Mouse (Mus musculus) embryonic facial prominence, embryonic 10.5 days (tissue): Measurements from ENCODE around the gene Sema3d. TPM values are rescaled to one million over a fixed set of nuclear protein-coding genes. Genes with fewer than 3 reads are reported as not detected.

Experiments
- DNase-seq: peaks from one replicate; pipeline ENCODE4 v3.0.0-alpha.2; 2017; ENCODE audit warnings: low spot score
- H3K27ac ChIP-seq: fragments of 300-500 bp; sonication (generic); replicated peaks from 2 replicates; pipeline ENCODE4 v1.5.1; 2016; ENCODE audit warnings: mild to moderate bottlenecking
- H3K27me3 ChIP-seq: fragments of 300-500 bp; sonication (generic); replicated peaks from 2 replicates; pipeline ENCODE4 v1.6.1; 2016; ENCODE audit warnings: low read depth, mild to moderate bottlenecking; ENCODE audit not compliant: poor library complexity, severe bottlenecking
- H3K36me3 ChIP-seq: fragments of 300-500 bp; sonication (generic); replicated peaks from 2 replicates; pipeline ENCODE4 v1.6.1; 2016; ENCODE audit warnings: mild to moderate bottlenecking, moderate library complexity
- H3K4me1 ChIP-seq: fragments of 300-500 bp; sonication (generic); 2 replicates; pipeline ENCODE4 v1.6.1; 2016
- H3K4me3 ChIP-seq: fragments of 300-500 bp; sonication (generic); 2 replicates; pipeline ENCODE4 v1.5.1; 2016; ENCODE audit warnings: mild to moderate bottlenecking, moderate library complexity
- H3K9me3 ChIP-seq: fragments of 300-500 bp; sonication (generic); 2 replicates; pipeline ENCODE4 v1.6.1; 2016; ENCODE audit warnings: mild to moderate bottlenecking
- WGBS: fragments of 180-500 bp; shearing (Covaris S2); methylation state at CpG from one replicate; pipeline ENCODE4 v1.1.7; 2016; 5-methylcytosine and 5-hydroxymethylcytosine counted together
- polyA plus RNA-seq: library from polyadenylated mRNA; unstranded; fragments of >200 nt; fragmentation: Nextera tagmentation; extraction: Ambion mirVana; gene quantifications from 2 replicates; pipeline ENCODE4 v1.2.1, GENCODE M21; 2016

Sema3d gene
- polyA plus RNA-seq, 1 experiment from 2014 or later, result 8.6 TPM

DNA sequence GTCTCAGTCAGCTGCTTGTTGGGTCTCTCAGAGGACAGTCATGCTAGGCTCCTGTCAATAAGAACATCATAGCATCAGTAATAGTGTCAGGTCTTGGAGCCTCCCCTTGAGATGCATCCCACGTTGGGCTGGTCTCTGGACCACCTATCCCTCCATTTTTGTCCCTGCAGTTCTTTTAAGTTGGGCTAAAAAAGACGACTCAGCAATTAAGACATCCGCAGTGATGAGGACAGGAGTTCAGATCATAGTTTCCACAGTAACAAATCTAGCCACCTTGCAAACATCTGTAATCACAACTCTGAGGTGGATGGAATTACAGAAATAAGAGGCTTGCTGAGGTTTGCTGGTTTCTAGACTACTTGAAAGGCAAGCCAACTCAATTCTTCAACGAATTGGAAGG lies 67.9 kb downstream of the Sema3d start:
- Histone ChIP-seq H3K27ac (no peak overlapping the region), H3K4me1 (no peaks in the 10 kb centered on the region), H3K27me3 (no peaks in the 10 kb centered on the region), H3K9me3 (no peaks in the 10 kb centered on the region), H3K4me3 (no peak overlapping the region), H3K36me3 (no peaks in the 10 kb centered on the region)
- WGBS, result 88% methylated on average over 4 of the region's 4 CpGs
- no peak for DNase-seq

DNA sequence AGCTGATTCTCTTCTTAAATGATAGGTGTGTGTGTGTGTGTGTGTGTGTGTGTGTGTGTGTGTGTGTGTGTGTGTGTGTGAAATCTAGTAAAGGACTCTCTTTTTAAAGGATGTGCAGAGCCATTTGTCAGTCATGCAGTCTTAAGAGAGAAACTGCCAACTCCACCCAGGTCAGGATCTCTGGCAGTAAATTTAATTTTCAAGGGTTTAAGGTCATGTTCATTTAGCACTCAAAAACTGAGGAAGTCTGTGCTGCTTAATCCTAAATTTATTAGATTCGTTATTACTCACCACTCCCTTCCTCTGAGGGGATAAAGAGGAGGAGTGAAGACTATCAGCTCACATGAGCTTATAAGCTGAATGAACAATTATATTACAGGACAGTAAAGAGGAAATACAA lies 71.8 kb downstream of the Sema3d start:
- WGBS, result 52% methylated on average over 1 of the region's 1 CpGs
- Histone ChIP-seq H3K27me3 (no peaks in the 10 kb centered on the region), H3K4me3 (no peak overlapping the region), H3K27ac (no peak overlapping the region), H3K9me3 (no peaks in the 10 kb centered on the region), H3K4me1 (no peaks in the 10 kb centered on the region), H3K36me3 (no peaks in the 10 kb centered on the region)
- DNase-seq, result no peak

DNA sequence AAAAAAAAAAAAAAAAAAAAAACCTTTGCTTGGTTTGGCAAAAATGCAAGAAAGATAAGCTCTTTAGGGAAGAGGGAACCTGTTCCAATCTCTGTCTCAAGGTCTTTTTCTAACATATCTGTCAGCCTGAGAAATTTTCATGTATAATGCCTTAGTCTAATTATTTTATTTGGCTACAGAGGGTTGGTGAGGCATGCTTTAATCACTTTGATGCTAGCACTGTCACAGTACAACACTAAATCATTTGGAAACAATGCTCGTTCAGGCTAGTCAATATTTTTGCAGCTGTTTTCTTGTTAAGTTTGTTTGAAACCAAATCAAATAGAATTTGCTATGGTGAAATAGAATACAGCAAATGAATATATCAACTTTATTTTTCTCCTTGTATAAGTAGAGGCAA lies 74.3 kb downstream of the Sema3d start:
- DNase-seq, result no peak
- 79% methylated on average over 1 of the region's 1 CpGs for WGBS
- no peak overlapping the region for H3K27ac ChIP-seq
- no peaks in the 10 kb centered on the region for H3K9me3 ChIP-seq
- H3K4me3 ChIP-seq, result no peak overlapping the region
- no peaks in the 10 kb centered on the region for H3K27me3 ChIP-seq
- H3K4me1 ChIP-seq, result no peaks in the 10 kb centered on the region
- no peaks in the 10 kb centered on the region for H3K36me3 ChIP-seq

DNA sequence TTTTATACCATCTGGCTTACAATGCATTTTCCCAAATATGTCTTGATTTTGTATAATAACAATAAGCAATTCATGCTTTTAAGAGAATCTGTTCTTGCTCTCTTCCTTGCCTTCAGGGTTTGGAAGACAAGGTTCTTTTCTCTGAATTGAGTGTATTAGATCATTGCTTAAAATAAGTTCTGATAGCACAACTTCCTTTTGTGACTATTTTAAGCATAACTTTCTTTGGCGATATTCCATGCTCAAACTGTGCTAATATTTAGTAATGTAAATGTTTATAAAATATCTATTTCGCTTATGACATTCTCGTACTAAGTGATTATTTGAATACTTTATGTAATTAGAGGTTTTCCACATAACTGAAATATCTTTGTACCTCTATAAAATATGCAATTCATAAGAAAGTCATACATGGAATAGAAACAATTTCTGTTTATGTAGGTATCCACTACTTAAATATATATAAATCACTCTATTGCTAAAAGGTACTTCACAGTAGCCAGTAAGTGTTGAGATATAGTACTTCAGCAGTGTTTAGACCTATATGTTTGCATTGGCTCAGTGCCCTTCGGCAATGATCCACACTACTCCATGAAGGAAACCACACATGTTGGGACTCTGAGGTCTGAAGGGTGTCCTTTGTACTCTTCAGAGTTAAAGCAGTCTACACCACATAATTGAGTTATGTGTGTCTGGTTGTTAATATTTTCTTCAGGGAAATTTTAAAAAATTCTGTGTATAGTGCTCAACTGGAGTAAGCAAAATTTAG lies 84.6 kb downstream of the Sema3d start:
- Histone ChIP-seq H3K36me3 (no peaks in the 10 kb centered on the region), H3K27ac (no peak overlapping the region), H3K4me1 (no peaks in the 10 kb centered on the region), H3K27me3 (no peaks in the 10 kb centered on the region), H3K9me3 (no peaks in the 10 kb centered on the region), H3K4me3 (no peak overlapping the region)
- DNase-seq, result no peak
- 88% methylated on average over 4 of the region's 4 CpGs for WGBS

DNA sequence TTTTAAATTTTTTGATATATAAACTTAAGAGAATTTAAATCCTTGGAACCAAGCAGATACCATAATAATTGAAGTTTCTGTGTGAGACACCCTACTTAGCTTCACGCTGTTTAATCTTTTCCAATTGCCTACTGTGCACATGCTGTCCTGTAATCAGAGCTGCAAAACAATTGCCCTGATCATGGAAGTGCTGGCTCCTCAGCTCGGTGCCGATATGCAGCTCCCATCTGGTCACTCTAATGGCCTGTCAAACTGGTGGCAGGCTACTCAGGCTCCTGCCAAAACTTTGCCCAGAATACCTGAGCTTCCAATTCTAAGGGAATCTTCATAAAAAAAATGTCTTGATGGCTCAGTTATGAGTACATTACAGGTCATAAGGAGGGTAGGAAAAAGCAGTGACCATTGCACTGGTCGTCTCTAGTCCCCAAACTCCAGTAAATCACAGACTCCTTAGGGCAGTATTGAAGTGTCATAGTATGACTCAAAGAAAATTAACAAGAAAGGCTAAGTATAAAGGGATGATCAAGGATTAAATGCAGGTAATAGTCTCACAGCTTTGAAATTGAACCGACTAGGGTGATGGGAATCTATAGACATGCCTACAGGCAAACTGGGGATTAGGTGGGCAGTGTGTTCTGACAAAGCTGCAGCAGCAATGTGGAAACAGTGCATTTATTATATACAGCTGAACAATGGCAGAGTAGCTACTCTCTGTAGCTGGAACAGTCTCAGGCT lies 91.9 kb downstream of the Sema3d start:
- DNase-seq, result no peak

GRCm38 (mm10) chr5:12475639-12475916 lies 92.4 kb downstream of the Sema3d start:
- Histone ChIP-seq H3K9me3 (no peaks in the 10 kb centered on the region), H3K27me3 (no peaks in the 10 kb centered on the region), H3K36me3 (no peaks in the 10 kb centered on the region), H3K4me1 (peaks cover 7% of the 10 kb centered on the region), H3K27ac (no peak overlapping the region), H3K4me3 (no peak overlapping the region)
- 80% methylated on average over 4 of the region's 4 CpGs for WGBS
- DNase-seq, result no peak

More for the DNA sequence above, 91.9 kb downstream of the Sema3d start:
- H3K27ac ChIP-seq, result no peak overlapping the region
- no peak overlapping the region for H3K4me3 ChIP-seq
- H3K36me3 ChIP-seq, result no peaks in the 10 kb centered on the region
- H3K4me1 ChIP-seq, result peaks cover 7% of the 10 kb centered on the region
- no peaks in the 10 kb centered on the region for H3K27me3 ChIP-seq
- no peaks in the 10 kb centered on the region for H3K9me3 ChIP-seq
- 42% methylated on average over 5 of the region's 5 CpGs for WGBS

DNA sequence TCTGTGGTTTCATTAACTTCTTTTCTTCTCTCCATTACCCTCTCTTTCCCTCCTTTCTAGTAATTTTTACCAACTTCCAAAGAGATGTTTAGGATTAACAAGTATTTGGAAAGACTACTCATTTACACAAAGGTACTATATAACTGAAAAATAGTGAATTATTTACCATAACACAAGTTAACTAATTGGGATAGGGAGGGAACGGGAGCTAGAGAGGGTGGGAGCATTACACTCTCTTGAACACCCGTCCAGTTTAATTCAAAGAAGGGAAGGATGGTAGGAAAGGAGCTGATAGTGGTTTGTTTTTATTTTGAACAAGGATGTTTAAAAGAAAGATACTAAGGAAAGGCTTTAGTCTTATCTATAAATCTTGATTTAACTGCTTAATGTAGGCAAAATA lies 104.7 kb downstream of the Sema3d start:
- no peaks in the 10 kb centered on the region for H3K27me3 ChIP-seq
- no peak for DNase-seq
- H3K36me3 ChIP-seq, result no peaks in the 10 kb centered on the region
- H3K27ac ChIP-seq, result no peak overlapping the region
- H3K4me3 ChIP-seq, result no peak overlapping the region
- 84% methylated on average over 2 of the region's 2 CpGs for WGBS
- H3K4me1 ChIP-seq, result no peaks in the 10 kb centered on the region
- H3K9me3 ChIP-seq, result no peaks in the 10 kb centered on the region

DNA sequence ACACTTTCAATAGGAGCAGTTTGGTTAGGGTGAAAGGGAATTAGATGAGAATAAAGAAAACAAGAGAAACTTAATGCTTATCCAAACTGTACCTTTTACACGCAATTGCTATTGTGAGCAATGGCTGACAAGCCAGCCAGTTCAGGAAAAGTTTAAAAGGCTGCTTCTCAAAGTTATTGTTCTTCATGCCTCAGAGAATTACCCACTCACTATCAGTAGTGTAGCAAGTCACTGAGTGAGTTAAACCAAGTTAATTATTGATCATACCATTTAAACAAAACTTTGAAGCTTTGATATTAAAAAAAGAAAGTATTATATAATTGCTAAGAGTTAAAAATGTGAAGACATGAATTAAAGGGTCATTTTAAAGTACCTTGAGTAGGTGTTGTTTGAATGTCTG lies 108.5 kb downstream of the Sema3d start:
- H3K4me3 ChIP-seq, result no peak overlapping the region
- H3K4me1 ChIP-seq, result no peaks in the 10 kb centered on the region
- 88% methylated on average over 1 of the region's 1 CpGs for WGBS
- no peak for DNase-seq
- H3K27ac ChIP-seq, result no peak overlapping the region
- H3K36me3 ChIP-seq, result no peaks in the 10 kb centered on the region
- H3K9me3 ChIP-seq, result no peaks in the 10 kb centered on the region
- H3K27me3 ChIP-seq, result no peaks in the 10 kb centered on the region

GRCm38 (mm10) chr5:12498227-12498928 lies 115.2 kb downstream of the Sema3d start:
- H3K9me3 ChIP-seq, result no peaks in the 10 kb centered on the region
- 72% methylated on average over 6 of the region's 6 CpGs for WGBS
- peaks cover 10% of the 10 kb centered on the region for H3K4me1 ChIP-seq
- no peak for DNase-seq
- no peaks in the 10 kb centered on the region for H3K36me3 ChIP-seq
- no peaks in the 10 kb centered on the region for H3K27me3 ChIP-seq
- no peak overlapping the region for H3K4me3 ChIP-seq
- H3K27ac ChIP-seq, result no peak overlapping the region

DNA sequence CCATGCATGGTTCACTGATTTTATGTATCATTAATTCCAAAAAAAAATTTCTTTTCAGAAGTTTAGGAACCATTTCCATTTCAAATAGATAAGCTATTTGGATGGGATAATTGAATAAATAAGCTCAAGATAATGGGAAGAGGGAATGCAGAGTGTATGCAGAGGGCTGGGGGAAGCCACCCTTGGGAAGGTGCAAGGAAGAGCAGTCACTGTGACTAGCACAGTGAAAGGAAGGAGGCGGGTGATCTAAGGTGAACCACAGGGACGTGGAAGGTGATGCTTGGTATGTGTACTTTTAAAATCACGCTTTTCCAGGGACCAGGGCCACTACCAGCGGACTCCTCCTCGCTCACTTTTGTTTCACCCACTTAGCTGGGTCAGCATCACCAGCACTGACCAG lies 115.9 kb downstream of the Sema3d start:
- WGBS, result 87% methylated on average over 5 of the region's 5 CpGs
- no peak overlapping the region for H3K27ac ChIP-seq
- H3K36me3 ChIP-seq, result no peaks in the 10 kb centered on the region
- H3K4me3 ChIP-seq, result no peak overlapping the region
- peaks cover 12% of the 10 kb centered on the region for H3K4me1 ChIP-seq
- H3K27me3 ChIP-seq, result no peaks in the 10 kb centered on the region
- no peaks in the 10 kb centered on the region for H3K9me3 ChIP-seq
- DNase-seq, result no peak

DNA sequence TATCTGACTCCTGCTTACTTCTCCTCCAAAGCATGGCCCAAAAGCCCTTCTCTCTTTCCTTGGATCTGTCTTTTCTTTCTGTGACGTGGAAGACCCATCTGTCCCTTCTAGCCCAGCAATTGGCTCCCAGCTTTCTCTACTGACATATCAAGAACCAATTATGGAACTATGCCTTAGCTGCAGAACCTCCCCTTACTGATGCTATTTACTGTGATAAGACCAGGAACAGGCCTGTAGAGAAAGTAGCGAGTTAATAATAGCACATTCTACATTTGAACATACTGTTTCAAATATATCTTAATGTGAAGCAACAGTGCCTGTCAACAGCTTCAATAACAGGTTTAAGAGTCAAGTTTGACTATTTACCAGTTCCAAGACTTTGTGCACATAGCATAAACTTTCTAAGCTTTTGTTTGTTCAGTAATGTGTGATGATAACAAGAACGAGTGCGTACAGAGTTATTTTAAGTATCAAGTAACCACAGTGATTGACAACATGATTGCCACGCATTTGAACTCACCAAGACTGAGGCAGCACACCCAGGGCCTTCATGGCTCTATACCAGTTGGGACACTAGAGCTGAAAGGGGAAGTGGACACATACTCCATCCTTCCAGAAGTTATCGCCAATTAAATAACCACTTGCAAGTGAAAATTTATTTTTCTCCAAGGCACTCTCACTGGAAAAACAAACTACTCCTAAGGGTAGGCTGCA lies 116.8 kb downstream of the Sema3d start:
- 69% methylated on average over 6 of the region's 6 CpGs for WGBS
- no peak overlapping the region for H3K27ac ChIP-seq

GRCm38 (mm10) chr5:12512471-12512870 lies 129.3 kb downstream of the Sema3d start:
- WGBS, result 42% methylated on average over 1 of the region's 1 CpGs
- no peak for DNase-seq
- H3K4me1 ChIP-seq, result peaks cover 6% of the 10 kb centered on the region

More for the DNA sequence above, 116.8 kb downstream of the Sema3d start:
- Histone ChIP-seq H3K4me1 (peaks cover 12% of the 10 kb centered on the region), H3K4me3 (no peak overlapping the region), H3K36me3 (no peaks in the 10 kb centered on the region), H3K27me3 (no peaks in the 10 kb centered on the region), H3K9me3 (no peaks in the 10 kb centered on the region)
- no peak for DNase-seq

More at GRCm38 (mm10) chr5:12512471-12512870, 129.3 kb downstream of the Sema3d start:
- Histone ChIP-seq H3K36me3 (no peaks in the 10 kb centered on the region), H3K9me3 (no peaks in the 10 kb centered on the region), H3K27ac (no peak overlapping the region), H3K27me3 (no peaks in the 10 kb centered on the region), H3K4me3 (no peak overlapping the region)
